Mouse (Mus musculus) G1E (cell line): ENCODE results near the gene Nckap1l. TPM values are rescaled to one million over a fixed set of nuclear protein-coding genes. Genes with fewer than 3 reads are reported as not detected.

ENCODE experiments used
- ATAC-seq: 2 replicates; pipeline ENCODE4 v1.8.0; 2016; ENCODE audit warnings: mild to moderate bottlenecking; ENCODE audit not compliant: insufficient number of reproducible peaks, poor library complexity, low FRiP score, severe bottlenecking; ENCODE audit errors: extremely low read depth
- DNase-seq: peaks from one replicate; pipeline ENCODE4 v3.0.0; 2012; ENCODE audit warnings: low spot score
- H3K27me3 ChIP-seq: 2 replicates; pipeline ENCODE4 v1.6.1; 2012; ENCODE audit warnings: mild to moderate bottlenecking, low read length, inconsistent platforms; ENCODE audit not compliant: insufficient read depth
- H3K36me3 ChIP-seq: replicated peaks from 2 replicates; pipeline ENCODE3; 2012; ENCODE audit warnings: mild to moderate bottlenecking, inconsistent platforms
- H3K4me1 ChIP-seq: 2 replicates; pipeline ENCODE4 v1.6.1; 2012; ENCODE audit warnings: low read depth, low read length, inconsistent platforms, mixed read lengths; ENCODE audit not compliant: insufficient read depth
- H3K4me3 ChIP-seq: 2 replicates; pipeline ENCODE4 v1.5.1; 2012; ENCODE audit warnings: low read depth, mild to moderate bottlenecking, inconsistent platforms, low read length, moderate library complexity, mixed read lengths
- H3K9me3 ChIP-seq: replicated peaks from 2 replicates; pipeline ENCODE4 v1.6.1; 2012; ENCODE audit warnings: inconsistent platforms
- CTCF ChIP-seq: IDR thresholded peaks from 2 replicates; pipeline ENCODE4 v1.5.1; 2012; ENCODE audit warnings: low read depth, low read length, inconsistent platforms, mixed read lengths
- GATA1 ChIP-seq: IDR thresholded peaks from 2 replicates; pipeline ENCODE4 v1.6.1; 2012; ENCODE audit warnings: borderline replicate concordance, low read length, inconsistent platforms, mixed read lengths
- GATA2 ChIP-seq: IDR thresholded peaks from 2 replicates; pipeline ENCODE4 v1.6.1; 2012; ENCODE audit warnings: low read depth, low read length, inconsistent platforms, borderline replicate concordance
- POLR2AphosphoS5 ChIP-seq: IDR thresholded peaks from 2 replicates; pipeline ENCODE4 v1.6.1; 2012; ENCODE audit warnings: low read depth, low read length, inconsistent platforms; ENCODE audit not compliant: insufficient replicate concordance
- TAL1 ChIP-seq: conservative IDR thresholded peaks from 2 replicates; pipeline ENCODE4 v1.6.1; 2012; ENCODE audit warnings: low read depth, low read length, inconsistent platforms, mixed read lengths
- polyA plus RNA-seq: library from polyadenylated mRNA; stranded (reverse); fragments of >175 nt; gene quantifications from 2 replicates; pipeline ENCODE4 v1.2.3, GENCODE M21; 2012
- total RNA-seq, 2 experiments: library from RNA; stranded (forward) in 1 of 2; stranded (reverse) in 1 of 2; fragments of 200-1000 nt in 1 of 2; fragments of >200 nt in 1 of 2; fragmentation: Nextera tagmentation in 1 of 2; gene quantifications; 2 replicates each; pipeline ENCODE4 v1.2.3; 2014 to 2017

The Nckap1l gene
- total and polyA plus RNA-seq, 3 experiments = 3.9 to 21.1 (median 12.6) TPM

GRCm38 (mm10) chr15:103535786-103536185, 82.2 kb downstream of the Nckap1l start:
- Histone ChIP-seq H3K4me1 (no peaks in the 10 kb centered on the region), H3K9me3 (no peaks in the 10 kb centered on the region), H3K4me3 (no peak overlapping the region), H3K36me3 (no peaks in the 10 kb centered on the region), H3K27me3 (peaks cover 19% of the 10 kb centered on the region)
- no peak for ATAC-seq
- no peak for DNase-seq
- TF ChIP-seq GATA1 (no peak), GATA2 (no peak), TAL1 (no peak), CTCF (no peak), POLR2AphosphoS5 (no peak)

DNA sequence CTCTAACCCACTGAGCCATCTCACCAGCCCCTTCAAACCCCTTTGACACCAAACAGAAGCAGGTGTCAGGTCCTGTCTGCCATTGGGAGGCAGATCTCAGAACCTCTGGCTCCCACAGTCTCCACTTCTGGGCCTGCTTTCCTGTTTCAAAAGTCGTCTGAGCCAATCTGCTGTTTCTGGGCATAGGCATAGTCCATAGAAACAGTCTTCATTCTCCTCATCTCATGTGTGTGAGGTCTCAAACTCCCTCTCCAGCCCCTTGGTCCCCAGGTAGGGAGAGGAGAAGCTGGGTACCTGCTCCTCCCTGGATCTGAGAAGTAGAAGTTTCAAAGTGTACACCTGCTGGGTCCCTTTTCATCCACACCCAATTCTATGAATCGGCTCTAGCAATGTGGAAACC, 82.9 kb downstream of the Nckap1l start:
- no peak for ATAC-seq
- no peak overlapping the region for H3K4me3 ChIP-seq
- no peak for TF ChIP-seq CTCF
- TF ChIP-seq POLR2AphosphoS5 = no peak
- TF ChIP-seq TAL1 = no peak
- TF ChIP-seq GATA2 = no peak
- no peak for TF ChIP-seq GATA1
- peaks cover 19% of the 10 kb centered on the region for H3K27me3 ChIP-seq
- no peaks in the 10 kb centered on the region for H3K4me1 ChIP-seq
- no peaks in the 10 kb centered on the region for H3K9me3 ChIP-seq
- DNase-seq = no peak
- no peaks in the 10 kb centered on the region for H3K36me3 ChIP-seq

DNA sequence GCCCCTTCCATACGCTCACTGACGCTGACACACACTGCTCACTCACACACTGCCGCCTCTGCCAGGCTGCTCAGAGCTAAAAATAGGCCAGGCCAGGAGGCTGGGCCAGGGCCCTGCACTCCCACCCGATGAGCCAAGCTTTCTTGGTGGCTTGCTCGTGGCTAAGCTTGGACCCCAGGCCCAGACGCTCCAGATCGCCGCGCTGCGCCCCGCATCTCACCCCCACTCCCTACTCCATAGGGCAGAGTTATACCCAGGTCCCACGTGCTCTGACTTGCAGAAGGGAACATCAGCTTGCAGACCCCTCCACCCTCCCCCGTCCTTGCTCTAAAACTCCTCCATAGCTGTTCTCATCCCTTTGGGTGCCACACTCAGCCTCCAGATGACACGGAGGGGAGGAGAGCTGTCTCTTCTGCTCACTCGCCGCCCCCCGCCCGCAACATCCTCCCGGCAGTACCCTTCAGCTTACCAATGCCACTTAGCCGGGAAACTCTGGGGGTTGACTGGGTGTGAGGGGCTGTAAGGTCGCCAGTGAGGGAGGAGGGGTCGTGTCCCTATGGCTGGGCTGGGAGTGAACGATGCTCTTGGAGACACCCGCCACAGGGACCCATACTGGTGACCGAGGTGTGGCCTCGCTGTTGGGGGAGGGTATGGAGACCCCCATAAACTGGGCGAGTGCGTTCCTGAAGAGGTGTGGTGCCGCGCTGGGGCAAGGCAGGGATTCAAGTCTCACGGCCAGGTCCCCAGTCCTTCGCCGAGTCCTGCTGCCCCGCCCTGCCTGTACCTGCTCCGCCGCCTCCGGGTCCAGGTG, 83.6 kb downstream of the Nckap1l start:
- no peak overlapping the region for H3K4me3 ChIP-seq
- no peaks in the 10 kb centered on the region for H3K9me3 ChIP-seq
- H3K4me1 ChIP-seq = no peaks in the 10 kb centered on the region
- no peaks in the 10 kb centered on the region for H3K36me3 ChIP-seq
- DNase-seq = no peak
- H3K27me3 ChIP-seq = peaks cover 19% of the 10 kb centered on the region
- ATAC-seq = no peak
- TF ChIP-seq POLR2AphosphoS5 (no peak), GATA2 (no peak), TAL1 (no peak), GATA1 (no peak), CTCF (no peak)

DNA sequence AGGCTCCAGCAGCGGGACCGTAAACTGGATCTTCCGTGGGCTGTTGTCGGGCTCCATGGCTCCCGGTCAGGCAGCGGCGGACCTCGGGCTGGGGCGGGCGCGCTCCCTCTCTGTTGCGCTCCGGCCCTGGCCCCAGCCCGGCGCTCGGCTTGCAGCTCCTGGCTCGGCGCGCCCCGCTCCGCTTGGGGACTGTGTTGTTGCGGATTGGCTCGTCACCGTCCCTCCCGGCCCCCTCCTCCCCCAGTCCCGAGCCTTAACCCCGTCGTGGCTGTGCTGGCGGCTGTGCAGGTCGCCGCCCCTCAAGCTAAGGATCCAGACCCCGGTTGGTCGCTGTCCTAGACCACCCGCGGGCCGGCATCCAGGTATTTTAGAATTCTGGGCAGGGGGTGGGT, 84.2 kb downstream of the Nckap1l start, which contains the start of gene Ppp1r1a:
Gene Ppp1r1a, minus strand, starts transcription at position 182 of the 392 bp plus-strand sequence.
- H3K27me3 ChIP-seq = peaks cover 19% of the 10 kb centered on the region
- no peaks in the 10 kb centered on the region for H3K9me3 ChIP-seq
- ATAC-seq (no peak), DNase-seq (no peak)
- no peak for TF ChIP-seq CTCF
- no peaks in the 10 kb centered on the region for H3K36me3 ChIP-seq
- H3K4me1 ChIP-seq = no peaks in the 10 kb centered on the region
- H3K4me3 ChIP-seq = no peak within 1 kb of the TSS

DNA sequence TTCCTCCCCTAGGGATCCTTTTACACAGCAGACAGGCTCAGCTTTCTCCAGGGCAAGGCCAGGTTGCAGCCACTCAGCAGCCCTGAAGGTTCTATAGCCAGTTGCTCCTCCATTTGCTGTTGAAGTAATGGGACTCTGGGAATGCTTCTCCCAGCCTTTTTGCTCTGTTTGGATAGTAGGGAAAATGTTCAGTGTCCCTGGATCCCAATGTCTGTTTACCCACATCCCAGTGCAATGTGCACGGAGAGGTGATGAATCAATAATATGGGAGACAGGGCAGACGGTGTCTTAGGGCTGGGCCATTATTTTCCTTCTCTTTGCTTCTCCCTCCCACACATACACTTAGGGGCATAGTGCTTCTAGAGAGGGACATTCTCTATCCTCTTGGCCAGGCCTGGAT, 85.7 kb downstream of the Nckap1l start:
- peaks cover 19% of the 10 kb centered on the region for H3K27me3 ChIP-seq
- no peaks in the 10 kb centered on the region for H3K9me3 ChIP-seq
- TF ChIP-seq TAL1 (no peak), CTCF (no peak), GATA2 (no peak), GATA1 (no peak), POLR2AphosphoS5 (no peak)
- H3K4me1 ChIP-seq = no peaks in the 10 kb centered on the region
- ATAC-seq (no peak), DNase-seq (no peak)
- no peak overlapping the region for H3K4me3 ChIP-seq
- no peaks in the 10 kb centered on the region for H3K36me3 ChIP-seq

DNA sequence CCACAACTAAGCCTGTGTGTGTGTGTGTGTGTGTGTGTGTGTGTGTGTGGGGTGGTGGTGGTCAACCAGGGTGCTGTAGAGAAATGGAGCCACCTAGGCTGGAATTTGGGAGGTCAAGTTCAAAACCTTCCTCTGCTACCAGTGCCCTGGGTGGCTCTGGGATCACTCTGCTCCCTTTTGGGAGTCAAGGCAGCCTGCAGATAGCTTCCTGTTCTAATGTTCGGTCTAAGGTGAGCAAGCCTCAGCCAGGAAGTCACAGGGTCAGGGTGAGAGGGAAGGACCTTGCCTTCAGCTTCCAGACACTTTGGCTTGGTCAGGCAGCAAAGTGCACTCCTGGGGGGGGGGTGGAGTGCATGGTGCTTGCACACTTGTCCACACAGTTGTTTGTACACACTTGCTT, 87.1 kb downstream of the Nckap1l start:
- Histone ChIP-seq H3K27me3 (peaks cover 19% of the 10 kb centered on the region), H3K4me3 (no peak overlapping the region), H3K36me3 (no peaks in the 10 kb centered on the region), H3K9me3 (no peaks in the 10 kb centered on the region), H3K4me1 (no peaks in the 10 kb centered on the region)
- TF ChIP-seq CTCF = no peak
- TF ChIP-seq GATA2 = no peak
- no peak for TF ChIP-seq TAL1
- TF ChIP-seq POLR2AphosphoS5 = no peak
- TF ChIP-seq GATA1 = no peak
- ATAC-seq (no peak), DNase-seq (no peak)
